Mouse (Mus musculus): ENCODE results near the gene Grik4.

DNA sequence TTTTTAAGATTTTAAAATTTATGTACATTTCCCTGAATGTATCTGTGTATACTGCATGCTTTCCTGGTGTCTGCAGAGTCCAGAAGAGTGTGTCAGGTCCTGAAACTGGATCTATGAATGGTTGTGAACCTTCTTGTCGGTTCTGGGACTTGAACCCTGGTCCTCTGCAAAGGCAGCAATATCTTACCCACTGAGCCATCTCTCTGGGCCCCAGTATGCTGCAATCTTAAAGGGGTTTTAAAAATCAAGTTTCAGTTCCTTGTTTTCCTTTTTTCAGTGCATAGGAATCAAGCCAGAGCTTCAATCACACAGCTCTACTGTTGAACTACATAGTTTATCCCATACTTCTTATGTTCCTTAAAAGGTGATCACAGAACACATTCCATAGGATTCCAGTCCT lies 461.3 kb downstream of the Grik4 start:
- TF ChIP-seq CTCF (IDR thresholded peaks at IDR 0.05; ENCODE audit: control insufficient read depth, insufficient read depth, insufficient replicate concordance, low read depth, low read length): no peak
- no peak for TF ChIP-seq POLR2A (IDR thresholded peaks at IDR 0.05; ENCODE audit: control insufficient read depth, low read depth, low read length)
